Mouse (Mus musculus) gastrocnemius, adult 2 months (tissue): ENCODE results near the gene Cemip. TPM values are rescaled to one million over a fixed set of nuclear protein-coding genes. Genes with fewer than 3 reads are reported as not detected.
"Not testable (repeated sequence)": the region's sequence is repeated elsewhere in the genome, so short reads cannot be mapped to it uniquely, and the experiment has no call there.

Source experiments
- DNase-seq: peaks from one replicate; pipeline ENCODE4 v3.0.0; 2022
- H3K27ac ChIP-seq: fragments of 200-600 bp; 2 replicates; pipeline ENCODE4 v1.8.1; 2022; ENCODE audit warnings: mild to moderate bottlenecking
- H3K4me3 ChIP-seq: fragments of 200-600 bp; 2 replicates; pipeline ENCODE4 v1.8.1; 2022; ENCODE audit warnings: mild to moderate bottlenecking, moderate library complexity
- CTCF ChIP-seq: fragments of 200-600 bp; IDR thresholded peaks from 2 replicates; pipeline ENCODE4 v1.8.1; 2022; ENCODE audit warnings: antibody characterized with exemption, mild to moderate bottlenecking, moderate library complexity
- intact Hi-C: fragments of 180-260 bp; cut with DNase I; formaldehyde crosslinking; loops from one replicate; pipeline ENCODE4 v1.15.1; 2025
- long read RNA-seq, 2 experiments: library from polyadenylated mRNA; stranded (forward); transcript quantifications; one replicate each; pipeline ENCODE4 v2.0.0; 2021
- total RNA-seq, 2 experiments: library from RNA; stranded (reverse); gene quantifications; 2 replicates each; pipeline ENCODE4 v1.2.3; 2021

Cemip gene
- not detected for total RNA-seq
- long read RNA-seq, experiment 1 = 0 reads
- long read RNA-seq, experiment 2 = 0 reads

DNA sequence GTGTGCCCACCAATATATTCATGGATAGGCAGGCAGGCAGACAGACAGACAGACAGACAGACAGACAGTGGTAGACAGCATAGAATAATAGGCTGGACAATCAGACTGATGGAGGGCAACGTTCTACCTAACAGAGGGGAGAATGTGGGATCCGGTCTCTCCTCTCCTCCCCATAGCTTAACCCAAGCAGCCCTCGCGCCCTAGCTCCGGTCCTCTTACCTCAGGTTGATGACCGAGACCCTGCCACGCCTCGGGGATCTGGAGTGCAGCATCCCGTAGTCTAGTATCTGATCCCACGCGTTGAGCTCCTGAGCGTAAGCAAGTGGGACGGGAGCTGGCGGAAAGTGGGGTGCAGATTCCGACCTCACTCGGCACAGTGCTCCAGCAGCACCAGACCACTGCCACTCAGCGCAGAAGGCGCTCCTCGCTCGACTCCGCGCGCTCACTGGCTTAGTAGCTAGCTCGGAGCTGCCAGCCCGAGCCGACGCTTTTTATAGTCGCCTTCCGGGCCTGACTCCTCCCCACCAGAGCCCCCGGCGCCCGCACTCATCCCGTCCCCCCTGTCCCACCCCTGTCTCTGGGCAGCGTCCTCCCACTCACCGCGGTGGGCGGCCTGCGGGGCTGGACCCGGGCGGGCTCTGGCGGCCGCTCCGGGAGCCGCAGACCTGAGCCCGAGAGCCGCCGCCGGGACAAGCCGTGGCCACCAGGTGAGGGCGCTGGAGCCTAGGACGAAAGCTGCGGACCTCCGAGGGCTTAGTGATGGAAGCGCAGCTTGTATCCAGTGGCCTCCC lies at the start of gene Cemip:
TSS of gene Cemip (minus strand) at position 464 of the 791 bp plus-strand sequence.
- DNase-seq = peak; percentile 86
- Histone ChIP-seq H3K4me3 (peak within 1 kb of the TSS; percentile 74), H3K27ac (no peak within 1 kb of the TSS)
- TF ChIP-seq CTCF = peak; percentile 92; the same call in 1 of the 2 replicates
- intact Hi-C loops = loop anchor here (1.0 to 5.0 kb wide), 3 partner anchors 66 to 271 kb away; partner anchors contain the start of gene Abhd17c

DNA sequence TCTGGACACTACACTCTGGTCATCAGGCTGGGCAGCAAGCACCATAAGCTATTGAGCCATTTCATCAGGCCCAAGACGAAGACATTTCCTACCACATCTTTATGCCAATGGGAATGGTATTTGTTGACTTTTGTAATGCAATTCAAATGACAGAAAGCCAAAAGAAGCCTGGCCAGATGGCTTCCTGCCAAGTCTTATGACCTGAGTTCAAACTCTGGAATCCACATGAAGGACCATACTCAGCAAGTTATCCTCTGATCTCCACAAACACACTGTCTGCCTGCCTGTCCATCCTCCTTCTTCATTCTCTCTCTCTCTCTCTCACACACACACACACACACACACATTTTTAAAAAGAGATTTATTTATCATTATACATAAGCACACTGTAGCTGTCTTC lies 46.4 kb upstream of the Cemip start:
- intact Hi-C loops = no loop called here
- Histone ChIP-seq H3K27ac (no peak overlapping the region), H3K4me3 (no peak overlapping the region)
- TF ChIP-seq CTCF = no peak
- no peak for DNase-seq

DNA sequence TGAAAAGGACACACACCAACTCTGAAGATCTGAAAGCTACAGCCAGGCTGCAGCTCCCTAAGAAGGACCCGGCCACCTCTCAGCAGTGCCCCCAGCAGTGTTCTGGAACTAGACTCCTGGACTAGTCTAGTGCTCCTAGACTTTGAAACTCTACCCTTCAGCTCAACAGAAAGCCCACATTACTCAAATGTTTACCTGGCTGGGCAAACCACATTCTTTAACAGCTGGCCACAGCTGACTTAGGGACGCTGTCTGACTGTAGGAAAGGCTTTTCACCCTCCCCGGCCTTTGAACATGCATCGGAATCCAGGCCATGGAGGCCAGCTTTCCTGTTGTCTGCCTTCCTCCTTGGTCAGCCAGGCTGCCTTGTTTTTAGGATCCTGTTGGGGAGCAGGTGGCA lies 45.4 kb upstream of the Cemip start:
- intact Hi-C loops = no loop called here
- no peak for TF ChIP-seq CTCF
- Histone ChIP-seq H3K27ac (no peak overlapping the region), H3K4me3 (no peak overlapping the region)
- DNase-seq = no peak

DNA sequence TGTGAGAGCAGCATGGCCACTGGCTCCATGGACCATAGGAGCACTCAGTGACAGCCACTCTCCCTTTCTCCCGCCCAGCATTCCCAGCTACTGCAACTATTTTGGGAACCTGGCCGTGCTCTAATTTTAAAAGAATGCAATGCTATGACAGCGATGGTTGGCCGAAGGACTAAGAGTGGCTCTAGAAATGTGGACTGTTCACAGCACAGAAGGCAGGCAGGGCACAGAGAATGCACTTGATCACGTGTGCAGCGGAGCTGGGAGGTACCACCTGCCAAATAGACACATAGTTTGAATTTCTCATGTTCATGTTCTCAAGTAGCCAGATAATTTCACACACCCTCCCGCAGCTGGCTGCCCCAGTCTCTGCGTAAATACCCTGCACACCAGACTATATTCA lies 42.4 kb upstream of the Cemip start:
- Histone ChIP-seq H3K27ac (peak overlapping the region; percentile 71), H3K4me3 (peak overlapping the region; percentile 46)
- intact Hi-C loops = no loop called here
- peak; percentile 39 for DNase-seq
- TF ChIP-seq CTCF = no peak

DNA sequence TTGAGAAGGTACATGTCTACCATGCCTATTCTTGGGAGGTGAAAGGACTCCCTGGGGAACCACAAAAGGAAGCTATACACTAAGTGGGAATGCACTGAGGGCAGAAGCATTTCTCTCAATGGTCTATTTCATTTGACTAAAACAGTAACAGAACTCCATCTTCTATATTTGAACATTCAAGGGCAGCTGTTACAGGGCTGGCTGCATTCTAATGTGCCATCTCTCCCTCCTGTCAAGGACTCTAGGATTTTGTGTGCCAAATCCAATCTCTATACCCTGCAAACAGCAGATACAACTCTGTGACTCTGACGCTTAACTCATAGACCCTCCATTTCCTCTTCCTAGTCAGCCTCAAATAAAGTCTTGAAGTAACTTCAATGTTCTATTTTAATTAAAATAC lies 39.4 kb upstream of the Cemip start:
- intact Hi-C loops = no loop called here
- H3K4me3 ChIP-seq = no peak overlapping the region
- DNase-seq = no peak
- no peak for TF ChIP-seq CTCF
- no peak overlapping the region for H3K27ac ChIP-seq

DNA sequence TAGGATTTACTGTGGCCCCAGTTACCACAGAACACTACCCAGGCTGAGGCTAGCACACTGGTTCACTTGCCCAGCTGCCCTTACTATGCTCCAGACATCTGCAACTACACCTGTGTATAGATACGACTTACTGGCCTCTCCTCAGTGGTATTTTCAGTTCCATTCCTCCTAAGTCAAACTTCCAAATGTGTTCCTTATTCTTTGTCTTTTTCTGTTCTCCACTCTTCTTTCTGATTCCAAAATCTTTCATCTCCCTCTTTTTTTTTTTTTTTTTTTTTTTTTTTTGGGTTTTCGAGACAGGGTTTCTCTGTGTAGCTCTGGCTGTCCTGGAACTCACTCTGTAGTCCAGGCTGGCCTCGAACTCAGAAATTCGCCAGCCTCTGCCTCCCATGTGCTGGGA lies 37.3 kb upstream of the Cemip start:
- intact Hi-C loops, H3K27ac ChIP-seq, H3K4me3 ChIP-seq, DNase-seq: not testable (repeated sequence)

DNA sequence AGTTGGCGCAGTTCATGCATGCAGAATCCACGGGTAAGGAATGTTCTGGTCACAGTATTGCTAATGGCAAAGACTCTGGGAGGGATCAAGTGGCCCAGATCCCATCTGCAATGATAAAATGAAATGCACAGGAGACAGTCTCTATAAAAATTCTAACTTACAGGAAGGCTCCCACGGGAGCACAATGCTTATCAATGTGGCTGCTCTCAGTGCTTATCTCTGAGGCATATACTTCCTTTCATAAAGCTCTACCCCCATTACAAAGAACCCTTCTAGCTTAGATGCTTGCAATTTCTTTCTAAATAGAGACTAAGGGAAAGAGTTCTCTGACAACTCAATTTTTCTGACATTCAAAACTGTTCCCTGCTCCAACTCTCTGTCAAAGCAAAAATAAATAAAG lies 35.5 kb upstream of the Cemip start:
- DNase-seq = no peak
- Histone ChIP-seq H3K27ac (no peak overlapping the region), H3K4me3 (no peak overlapping the region)
- intact Hi-C loops = no loop called here
- no peak for TF ChIP-seq CTCF

DNA sequence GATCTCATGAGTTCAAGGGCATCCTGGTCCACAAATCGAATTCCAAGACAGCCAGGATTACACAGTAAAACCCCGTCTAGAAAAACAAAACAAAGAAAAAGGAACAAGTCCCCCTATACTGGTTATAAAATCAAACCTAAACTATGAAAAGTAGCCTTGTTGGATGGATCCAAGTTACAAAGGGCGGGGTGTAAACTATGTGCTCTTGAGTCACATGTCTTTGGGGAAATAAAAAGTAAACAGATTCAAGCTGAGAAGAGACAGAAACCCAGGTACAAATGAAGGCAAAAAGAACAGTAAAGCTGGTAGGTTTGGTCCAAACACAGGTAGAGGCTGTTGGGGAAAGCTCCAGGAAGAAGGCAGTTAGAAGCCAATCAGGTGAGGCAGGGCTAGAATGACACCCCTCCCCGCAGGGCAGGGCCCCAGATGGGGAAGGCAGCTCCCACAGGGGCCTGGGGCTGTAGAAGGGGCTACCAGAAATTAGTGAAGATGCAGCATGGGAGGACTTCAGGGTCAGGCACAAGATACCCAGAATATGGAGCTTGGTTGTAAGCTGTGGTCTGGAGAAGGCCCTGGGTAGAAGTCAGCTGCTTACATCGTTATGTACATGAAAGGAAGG lies 33.9 kb upstream of the Cemip start:
- DNase-seq = no peak
- Histone ChIP-seq H3K27ac (peak overlapping the region; percentile 57), H3K4me3 (no peak overlapping the region)
- intact Hi-C loops = no loop called here
- TF ChIP-seq CTCF = no peak

DNA sequence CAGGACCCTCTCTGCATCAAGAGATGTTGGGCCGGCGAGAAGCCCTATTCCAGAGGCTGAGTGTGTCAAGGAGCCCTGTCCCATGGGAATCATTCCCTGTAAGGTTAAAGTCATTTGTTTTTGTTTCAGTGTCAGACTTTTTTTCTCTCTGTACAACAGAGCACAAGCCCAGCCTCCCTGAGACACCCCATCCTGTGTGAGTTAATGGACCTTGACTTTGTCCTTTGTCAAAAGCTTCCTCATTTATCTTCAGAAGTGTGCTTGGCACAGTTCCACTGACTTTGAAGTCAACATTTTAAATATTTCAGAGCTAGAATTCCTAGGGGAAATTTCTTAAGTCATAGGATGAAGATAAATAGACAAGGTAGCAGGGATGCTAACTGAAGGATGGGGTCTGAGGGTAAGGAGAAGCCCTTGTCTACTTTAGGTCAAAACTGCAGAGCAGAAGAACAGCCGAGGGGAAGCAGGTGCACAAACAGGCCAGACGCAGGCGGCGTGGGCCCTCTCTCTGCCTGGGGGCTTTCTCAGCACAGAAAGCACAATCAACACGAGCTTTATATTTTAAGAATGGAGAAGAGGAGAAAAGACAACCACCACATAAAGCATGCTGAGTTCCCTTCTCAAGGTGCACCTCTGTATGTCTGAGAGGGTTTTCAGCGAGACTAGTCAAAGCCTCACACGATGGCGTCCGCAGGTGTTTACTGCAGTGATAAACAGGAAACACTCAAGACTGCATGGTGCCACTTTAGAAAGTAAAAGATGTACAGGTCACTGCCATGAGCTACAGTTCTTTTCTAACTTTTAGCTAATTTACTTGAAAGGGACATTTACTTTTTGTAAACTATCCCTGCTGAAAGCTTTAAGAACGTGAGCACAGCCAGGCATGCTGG lies 33.2 kb upstream of the Cemip start:
- DNase-seq = no peak
- TF ChIP-seq CTCF = no peak
- intact Hi-C loops = no loop called here
- Histone ChIP-seq H3K4me3 (no peak overlapping the region), H3K27ac (no peak overlapping the region)

DNA sequence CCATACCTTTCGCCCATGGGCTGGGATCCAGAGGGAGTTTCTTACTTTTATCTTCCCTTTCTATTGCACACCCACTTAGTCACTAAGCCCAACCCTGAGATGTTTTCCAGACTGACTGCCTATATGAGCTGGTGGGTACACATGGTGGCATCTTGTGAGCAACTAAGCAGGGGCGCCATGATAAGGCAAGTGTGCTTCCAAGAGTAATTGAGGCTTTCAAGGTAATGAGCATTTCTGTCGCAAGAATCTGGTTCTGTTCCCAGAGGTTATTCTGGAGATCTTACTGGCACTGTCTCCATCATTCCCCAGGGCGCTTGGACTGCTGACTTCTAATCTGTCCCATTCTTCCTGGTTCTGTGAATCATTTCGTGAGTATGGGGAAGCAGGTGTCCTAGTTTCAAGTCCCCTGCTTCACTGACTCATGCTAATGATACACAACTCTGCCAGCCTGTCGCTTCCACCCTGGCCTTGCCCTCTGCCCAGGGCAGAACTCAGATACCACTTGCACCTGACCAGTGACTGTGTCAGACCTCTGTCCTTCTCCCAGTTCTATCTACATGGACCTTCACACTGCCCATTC lies 31.3 kb upstream of the Cemip start:
- H3K27ac ChIP-seq = no peak overlapping the region
- intact Hi-C loops = no loop called here

DNA sequence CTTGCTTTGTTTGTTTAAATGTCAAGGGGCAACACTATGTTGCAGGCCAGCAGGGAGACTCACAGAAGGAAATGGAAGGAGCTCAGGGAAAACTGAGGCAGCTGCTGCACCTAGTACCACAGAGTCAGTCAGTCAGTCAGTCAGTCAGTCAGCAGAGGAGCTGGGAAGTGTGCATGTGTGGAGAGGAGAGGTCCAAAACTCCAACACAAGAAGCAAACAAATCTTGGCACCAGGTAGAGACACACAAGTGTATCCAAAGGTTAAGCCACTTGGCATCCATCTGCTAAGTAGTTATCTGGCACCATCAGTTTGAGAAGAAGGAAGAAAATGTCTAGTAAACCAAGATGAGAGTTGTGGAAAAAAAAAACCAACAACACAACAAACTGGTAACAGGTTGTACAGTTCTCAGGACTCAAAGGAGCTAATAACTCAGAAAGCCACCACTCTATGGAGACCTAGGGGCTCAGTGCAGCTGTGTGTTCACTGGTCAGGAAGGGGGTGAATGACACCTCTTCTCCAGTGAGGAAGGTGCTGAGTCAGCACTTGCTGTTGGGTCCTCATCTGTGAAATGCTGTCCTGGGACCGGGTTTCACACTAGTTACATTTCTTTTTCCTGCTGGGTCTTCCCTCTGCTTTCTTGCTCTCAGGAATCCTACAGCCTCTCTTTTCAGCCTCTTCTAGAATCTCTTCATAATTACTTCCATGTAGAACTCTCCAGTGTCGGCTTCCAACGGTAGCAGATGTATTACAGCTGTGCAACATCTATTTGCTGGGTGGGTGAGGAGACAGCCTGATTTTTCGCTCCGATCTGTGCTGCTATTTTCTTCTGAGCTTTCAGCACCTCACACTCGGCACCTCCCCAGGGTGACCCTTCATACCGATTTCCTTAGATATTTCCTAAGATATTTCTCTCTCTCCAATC lies 30.6 kb upstream of the Cemip start:
- Histone ChIP-seq H3K4me3 (no peak overlapping the region), H3K27ac (no peak overlapping the region)
- intact Hi-C loops = no loop called here
- DNase-seq = peak; percentile 22
- TF ChIP-seq CTCF = no peak

More for the DNA sequence above, 31.3 kb upstream of the Cemip start:
- TF ChIP-seq CTCF = no peak
- DNase-seq = no peak
- H3K4me3 ChIP-seq = no peak overlapping the region
